Mouse (Mus musculus) spleen, postnatal 10 days (tissue): ENCODE data around the gene Atp5f1.

Experiments used
- DNase-seq, 2 experiments: peaks; one replicate each; pipeline ENCODE4 v3.0.0; 2021 to 2022; ENCODE audit warnings: low spot score in 2 of 2

The Atp5f1 gene

DNA sequence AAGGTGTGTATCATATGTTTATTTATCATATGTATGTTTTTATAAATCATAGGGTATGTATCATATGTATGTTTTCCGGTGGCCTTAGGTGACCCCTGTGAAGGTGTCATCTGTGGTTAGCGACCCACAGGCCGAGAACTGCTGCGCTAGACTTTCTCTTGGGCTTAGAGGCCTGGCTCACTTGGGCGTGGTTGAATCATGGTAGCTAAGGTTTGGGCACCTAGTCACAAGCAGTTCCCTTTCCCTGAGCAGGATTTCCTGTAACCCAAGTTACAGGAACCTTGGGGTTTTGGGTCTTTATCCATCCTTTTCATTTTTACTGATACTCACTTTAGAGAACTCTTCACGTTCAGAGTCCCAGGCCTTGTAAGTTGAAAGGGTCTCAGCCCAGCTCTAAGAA is 59.6 kb downstream of the Atp5f1 start:
- no peak for DNase-seq

DNA sequence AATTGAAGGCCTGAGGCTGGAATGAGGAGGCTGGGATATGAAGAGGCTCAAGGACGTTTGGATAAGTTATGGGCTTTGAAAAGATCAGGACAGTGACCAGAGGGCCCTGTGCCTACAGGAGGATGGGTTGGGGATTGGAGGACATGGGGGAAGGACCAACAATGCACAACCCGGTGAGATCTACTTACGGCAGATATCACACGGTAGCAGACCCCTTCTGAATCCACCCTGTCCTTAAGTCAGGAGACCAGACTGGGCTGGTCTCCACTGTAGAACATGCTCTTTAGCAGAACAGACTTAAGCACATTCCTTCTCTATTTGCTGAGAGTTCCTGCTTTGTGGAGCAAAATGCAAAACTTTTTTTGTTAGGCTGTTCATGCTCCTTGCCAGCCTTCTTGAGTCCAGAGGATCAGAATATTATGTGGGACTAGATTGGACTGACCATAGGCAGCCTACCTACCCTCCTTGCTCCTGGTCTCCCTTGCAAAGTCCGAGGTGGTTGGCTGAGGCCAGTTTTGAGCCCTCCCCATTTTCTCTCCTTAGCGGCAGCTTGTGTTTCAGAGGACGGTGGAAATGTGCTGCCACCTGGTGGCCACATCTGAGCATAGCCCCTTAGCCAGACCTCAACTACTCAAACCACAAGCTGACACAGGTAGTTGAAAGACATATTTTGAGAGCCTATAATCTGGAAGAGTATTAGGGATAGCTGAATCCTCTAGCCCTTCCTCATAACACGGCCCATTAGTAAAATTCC is 60.3 kb downstream of the Atp5f1 start:
- peak; percentile 82 to 87 for DNase-seq

DNA sequence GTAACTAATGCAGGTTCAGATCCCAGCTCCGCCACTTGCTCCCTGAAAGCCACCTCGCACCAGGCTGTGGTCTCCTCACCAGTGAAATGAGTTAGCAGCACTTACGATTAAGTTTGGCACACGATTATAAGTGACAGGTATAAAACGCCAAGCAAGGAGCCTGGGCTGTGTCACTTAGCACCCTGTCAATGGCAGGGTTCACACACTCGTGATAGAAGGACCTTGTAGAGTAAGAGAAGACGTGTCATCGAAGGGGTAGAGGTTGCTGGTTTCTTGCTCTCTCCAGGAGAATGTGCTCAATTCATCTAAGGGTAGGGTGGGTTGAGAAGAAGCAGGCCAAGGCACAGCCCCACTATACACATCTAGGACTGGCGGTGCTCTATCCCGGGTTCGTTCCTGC is 61.0 kb downstream of the Atp5f1 start:
- DNase-seq, result no peak

DNA sequence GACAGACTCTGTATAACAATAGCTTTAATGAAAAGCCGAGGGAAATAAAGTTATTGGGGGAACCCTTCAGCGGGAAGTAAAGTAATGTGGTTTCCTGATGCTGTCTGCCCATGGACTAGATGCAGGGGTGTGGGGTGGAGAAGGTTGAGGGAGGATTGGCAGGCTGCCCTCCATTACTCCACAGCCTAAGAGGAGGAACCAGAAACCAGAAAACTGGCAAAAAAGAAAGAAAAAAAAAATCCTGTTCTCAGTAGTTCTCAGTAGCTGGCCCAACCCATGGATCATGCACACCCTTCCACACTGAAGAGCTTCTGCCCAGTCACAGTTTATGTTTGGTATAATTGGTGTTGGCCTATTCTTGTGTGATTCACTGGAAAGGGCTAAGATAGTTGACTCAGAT is 61.6 kb downstream of the Atp5f1 start:
- no peak for DNase-seq

DNA sequence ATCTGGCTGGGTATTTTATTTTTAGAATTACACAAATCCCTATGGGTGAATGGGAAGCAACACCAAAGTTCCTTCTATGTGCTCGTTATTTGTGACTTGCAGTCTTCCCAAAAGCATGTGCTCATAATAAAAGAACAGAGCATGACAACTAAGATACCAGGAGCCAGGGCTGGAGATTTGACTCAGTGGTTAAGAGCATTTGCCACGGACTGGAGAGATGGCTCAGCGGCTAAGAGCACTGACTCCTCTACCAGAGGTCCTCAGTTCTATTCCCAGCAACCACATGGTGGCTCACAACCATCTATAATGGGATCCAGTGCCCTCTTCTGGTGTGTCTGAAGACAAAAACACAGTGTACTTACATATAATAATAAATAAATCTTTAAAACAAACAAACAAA is 63.1 kb downstream of the Atp5f1 start:
- no peak for DNase-seq

DNA sequence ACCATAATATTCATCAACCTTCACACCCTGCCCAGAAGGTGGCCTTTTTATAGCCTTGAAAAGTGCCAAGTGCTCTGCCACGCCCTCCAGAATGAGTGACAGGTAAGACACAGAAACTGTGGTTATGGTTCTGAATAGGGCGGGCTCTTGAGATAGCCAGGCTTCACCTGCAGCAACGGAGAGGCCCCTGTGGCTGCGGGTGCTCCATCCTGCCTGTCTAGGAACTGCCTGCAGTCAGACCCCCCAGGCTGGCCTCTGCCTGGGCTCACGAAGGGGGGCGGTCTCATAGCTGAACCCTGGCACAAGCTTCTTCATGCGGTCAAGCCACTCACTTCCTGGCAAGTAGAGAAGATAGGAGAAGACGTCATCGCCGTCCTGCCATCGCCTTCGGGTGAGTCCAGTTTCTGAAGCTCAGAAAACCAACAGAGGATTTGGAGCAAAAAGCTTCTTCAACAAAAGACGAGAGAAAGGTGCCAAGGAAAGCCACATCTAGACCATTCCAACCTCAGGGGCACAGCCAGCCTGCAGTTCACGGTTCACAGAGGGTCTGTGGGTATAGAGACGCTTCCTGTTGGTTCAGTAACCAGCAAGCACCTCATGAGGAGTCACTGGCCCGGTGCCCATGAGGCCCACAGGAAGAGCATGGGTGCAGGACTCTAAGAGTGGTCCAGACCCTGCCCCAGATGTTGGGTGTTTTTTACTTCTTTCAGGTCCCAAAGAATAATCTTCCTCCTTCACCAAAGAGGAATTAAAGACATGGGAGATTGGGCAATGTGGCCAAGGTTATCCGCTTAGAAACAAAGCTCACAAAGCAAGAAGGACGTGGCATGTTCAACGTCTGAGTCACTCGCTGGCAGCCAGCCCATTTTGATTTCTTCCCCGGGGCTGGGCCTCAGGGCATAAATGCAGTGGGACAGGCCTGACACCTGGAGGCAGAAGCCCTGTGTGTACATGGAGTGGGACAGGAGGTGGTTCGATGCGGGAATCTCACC is 65.0 kb downstream of the Atp5f1 start:
- DNase-seq, result peak; percentile 72 to 90

DNA sequence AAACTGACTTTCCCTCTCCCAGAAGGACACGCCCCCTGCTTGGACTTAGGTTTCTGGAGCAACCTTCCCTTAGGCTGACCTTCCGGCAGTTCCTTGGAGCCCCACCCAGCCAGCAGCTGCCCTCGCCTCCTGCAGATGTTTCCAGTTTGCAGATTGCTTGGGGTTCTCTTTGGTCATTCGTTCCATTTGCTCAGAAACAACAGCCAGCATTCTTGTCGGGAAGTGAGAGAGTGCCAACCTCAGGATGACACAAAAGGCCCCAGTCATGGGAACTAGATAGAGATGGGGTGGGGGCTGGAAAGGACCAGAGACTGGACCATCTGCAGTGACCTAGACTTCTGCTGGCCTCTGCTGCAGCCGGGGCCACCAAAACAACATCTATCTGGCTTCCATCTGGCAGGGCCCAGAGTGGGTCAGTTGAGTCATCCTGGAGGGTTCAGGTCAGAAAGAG is 65.9 kb downstream of the Atp5f1 start:
- no peak for DNase-seq
